Mouse (Mus musculus): Measurements from ENCODE around the gene Rab3gap2. TPM values are rescaled to one million over a fixed set of nuclear protein-coding genes. Genes with fewer than 3 reads are reported as not detected.

Gene Rab3gap2
- polyA plus RNA-seq (2015; fragmentation: Nextera tagmentation; extraction: Ambion mirVana): 26.6 TPM in 2 replicates

- WGBS: under 1% methylated on average over 51 of the region's 57 CpGs
- Histone ChIP-seq H3K9ac (ENCODE audit: low read depth, low read length) (peak within 1 kb of the TSS; percentile 94), H3K9me3 (replicated peaks; ENCODE audit: control insufficient read depth, low read length, poor library complexity, severe bottlenecking) (no peaks in the 10 kb centered on the region), H3K36me3 (ENCODE audit: control insufficient read depth, insufficient read depth, low read length) (no peaks in the 10 kb centered on the region), H3K4me1 (ENCODE audit: control insufficient read depth, insufficient read depth, low read length) (peaks cover 21% of the 10 kb centered on the region), H3K4me3 (ENCODE audit: low read depth, low read length) (peak within 1 kb of the TSS; percentile 89), H3K4me2 (ENCODE audit: low read length) (peak within 1 kb of the TSS; percentile 94), H3K27ac (ENCODE audit: low read length) (peak within 1 kb of the TSS; percentile 83), H3K27me3 (ENCODE audit: control insufficient read depth, insufficient read depth, low read depth, low read length) (no peaks in the 10 kb centered on the region)
- peak; percentile 94 for ATAC-seq
Observed at GRCm38 (mm10) chr1:185203909-185204661, at the start of gene Rab3gap2. Rab3gap2 (plus strand) TSS chr1:185204117.

- no peaks in the 10 kb centered on the region for H3K27me3 ChIP-seq (ENCODE audit: control insufficient read depth, insufficient read depth, low read depth, low read length)
- H3K9ac ChIP-seq (ENCODE audit: low read depth, low read length): no peak overlapping the region
- no peaks in the 10 kb centered on the region for H3K4me1 ChIP-seq (ENCODE audit: control insufficient read depth, insufficient read depth, low read length)
- no peaks in the 10 kb centered on the region for H3K36me3 ChIP-seq (ENCODE audit: control insufficient read depth, insufficient read depth, low read length)
- 87% methylated on average over 5 of the region's 5 CpGs for WGBS
- ATAC-seq: no peak
- H3K9me3 ChIP-seq (replicated peaks; ENCODE audit: control insufficient read depth, low read length, poor library complexity, severe bottlenecking): no peaks in the 10 kb centered on the region
- H3K4me2 ChIP-seq (ENCODE audit: low read length): no peak overlapping the region
- no peak overlapping the region for H3K4me3 ChIP-seq (ENCODE audit: low read depth, low read length)
- H3K27ac ChIP-seq (ENCODE audit: low read length): no peak overlapping the region
Observed at GRCm38 (mm10) chr1:185173641-185174040, 30.3 kb upstream of the Rab3gap2 start.

- H3K4me3 ChIP-seq (ENCODE audit: low read depth, low read length): no peak overlapping the region
- no peaks in the 10 kb centered on the region for H3K9me3 ChIP-seq (replicated peaks; ENCODE audit: control insufficient read depth, low read length, poor library complexity, severe bottlenecking)
- no peak for ATAC-seq
- 85% methylated on average over 6 of the region's 6 CpGs for WGBS
- no peak overlapping the region for H3K4me2 ChIP-seq (ENCODE audit: low read length)
- no peak overlapping the region for H3K27ac ChIP-seq (ENCODE audit: low read length)
- H3K27me3 ChIP-seq (ENCODE audit: control insufficient read depth, insufficient read depth, low read depth, low read length): no peaks in the 10 kb centered on the region
- H3K4me1 ChIP-seq (ENCODE audit: control insufficient read depth, insufficient read depth, low read length): no peaks in the 10 kb centered on the region
- no peaks in the 10 kb centered on the region for H3K36me3 ChIP-seq (ENCODE audit: control insufficient read depth, insufficient read depth, low read length)
- no peak overlapping the region for H3K9ac ChIP-seq (ENCODE audit: low read depth, low read length)
Observed at GRCm38 (mm10) chr1:185177860-185178259, 26.1 kb upstream of the Rab3gap2 start.

GRCm38 (mm10) chr1:185183591-185184330 is 20.2 kb upstream of the Rab3gap2 start:
- H3K36me3 ChIP-seq (ENCODE audit: control insufficient read depth, insufficient read depth, low read length): no peaks in the 10 kb centered on the region
- 32% methylated on average over 9 of the region's 9 CpGs for WGBS
- H3K27ac ChIP-seq (ENCODE audit: low read length): no peak overlapping the region
- H3K4me3 ChIP-seq (ENCODE audit: low read depth, low read length): no peak overlapping the region
- H3K4me1 ChIP-seq (ENCODE audit: control insufficient read depth, insufficient read depth, low read length): peaks cover 10% of the 10 kb centered on the region
- H3K27me3 ChIP-seq (ENCODE audit: control insufficient read depth, insufficient read depth, low read depth, low read length): no peaks in the 10 kb centered on the region
- no peak for ATAC-seq
- H3K4me2 ChIP-seq (ENCODE audit: low read length): peak overlapping the region; percentile 18; the same call in 1 of the 2 replicates
- no peaks in the 10 kb centered on the region for H3K9me3 ChIP-seq (replicated peaks; ENCODE audit: control insufficient read depth, low read length, poor library complexity, severe bottlenecking)
- no peak overlapping the region for H3K9ac ChIP-seq (ENCODE audit: low read depth, low read length)

GRCm38 (mm10) chr1:185185556-185185955 is 18.4 kb upstream of the Rab3gap2 start:
- H3K9ac ChIP-seq (ENCODE audit: low read depth, low read length): no peak overlapping the region
- no peak overlapping the region for H3K4me2 ChIP-seq (ENCODE audit: low read length)
- H3K27me3 ChIP-seq (ENCODE audit: control insufficient read depth, insufficient read depth, low read depth, low read length): no peaks in the 10 kb centered on the region
- H3K36me3 ChIP-seq (ENCODE audit: control insufficient read depth, insufficient read depth, low read length): no peaks in the 10 kb centered on the region
- no peak overlapping the region for H3K4me3 ChIP-seq (ENCODE audit: low read depth, low read length)
- H3K9me3 ChIP-seq (replicated peaks; ENCODE audit: control insufficient read depth, low read length, poor library complexity, severe bottlenecking): no peaks in the 10 kb centered on the region
- H3K4me1 ChIP-seq (ENCODE audit: control insufficient read depth, insufficient read depth, low read length): peaks cover 10% of the 10 kb centered on the region
- no peak overlapping the region for H3K27ac ChIP-seq (ENCODE audit: low read length)
- WGBS: 37% methylated on average over 9 of the region's 9 CpGs
- peak; percentile 66 for ATAC-seq

- Histone ChIP-seq H3K4me2 (ENCODE audit: low read length) (no peak overlapping the region), H3K4me3 (ENCODE audit: low read depth, low read length) (no peak overlapping the region), H3K4me1 (ENCODE audit: control insufficient read depth, insufficient read depth, low read length) (peaks cover 10% of the 10 kb centered on the region), H3K36me3 (ENCODE audit: control insufficient read depth, insufficient read depth, low read length) (no peaks in the 10 kb centered on the region), H3K9me3 (replicated peaks; ENCODE audit: control insufficient read depth, low read length, poor library complexity, severe bottlenecking) (no peaks in the 10 kb centered on the region), H3K27ac (ENCODE audit: low read length) (no peak overlapping the region), H3K9ac (ENCODE audit: low read depth, low read length) (no peak overlapping the region), H3K27me3 (ENCODE audit: control insufficient read depth, insufficient read depth, low read depth, low read length) (no peaks in the 10 kb centered on the region)
- ATAC-seq: peak; percentile 57; the same call in 1 of the 2 replicates
- whole genome bisulfite sequencing: 63% methylated on average over 13 of the region's 13 CpGs
Observed at GRCm38 (mm10) chr1:185187135-185187785, 16.7 kb upstream of the Rab3gap2 start.

- no peak for ATAC-seq
- no peaks in the 10 kb centered on the region for H3K27me3 ChIP-seq (ENCODE audit: control insufficient read depth, insufficient read depth, low read depth, low read length)
- no peaks in the 10 kb centered on the region for H3K36me3 ChIP-seq (ENCODE audit: control insufficient read depth, insufficient read depth, low read length)
- H3K27ac ChIP-seq (ENCODE audit: low read length): no peak overlapping the region
- no peak overlapping the region for H3K4me3 ChIP-seq (ENCODE audit: low read depth, low read length)
- H3K4me1 ChIP-seq (ENCODE audit: control insufficient read depth, insufficient read depth, low read length): peaks cover 10% of the 10 kb centered on the region
- H3K4me2 ChIP-seq (ENCODE audit: low read length): no peak overlapping the region
- 90% methylated on average over 9 of the region's 9 CpGs for WGBS
- H3K9me3 ChIP-seq (replicated peaks; ENCODE audit: control insufficient read depth, low read length, poor library complexity, severe bottlenecking): no peaks in the 10 kb centered on the region
- H3K9ac ChIP-seq (ENCODE audit: low read depth, low read length): no peak overlapping the region
Observed at GRCm38 (mm10) chr1:185189901-185190300, 14.0 kb upstream of the Rab3gap2 start.

GRCm38 (mm10) chr1:185192087-185192486 is 11.8 kb upstream of the Rab3gap2 start:
- Histone ChIP-seq H3K4me3 (ENCODE audit: low read depth, low read length) (no peak overlapping the region), H3K36me3 (ENCODE audit: control insufficient read depth, insufficient read depth, low read length) (no peaks in the 10 kb centered on the region), H3K27me3 (ENCODE audit: control insufficient read depth, insufficient read depth, low read depth, low read length) (no peaks in the 10 kb centered on the region), H3K9ac (ENCODE audit: low read depth, low read length) (no peak overlapping the region), H3K27ac (ENCODE audit: low read length) (no peak overlapping the region), H3K4me1 (ENCODE audit: control insufficient read depth, insufficient read depth, low read length) (no peaks in the 10 kb centered on the region; the same call in 1 of the 2 replicates), H3K9me3 (replicated peaks; ENCODE audit: control insufficient read depth, low read length, poor library complexity, severe bottlenecking) (no peaks in the 10 kb centered on the region), H3K4me2 (ENCODE audit: low read length) (no peak overlapping the region)
- 86% methylated on average over 8 of the region's 8 CpGs for WGBS
- ATAC-seq: no peak
